Mouse (Mus musculus) T-helper 1 cell (primary cell): Measurements from ENCODE around the gene Prkaca.
"Not testable (repeated sequence)": the region's sequence is repeated elsewhere in the genome, so short reads cannot be mapped to it uniquely, and the experiment has no call there.

Source experiments
- in situ Hi-C: fragments of 300-600 bp; cut with MboI, MseI; formaldehyde crosslinking; loops from one replicate; pipeline ENCODE4 v1.15.1; 2025; ENCODE audit warnings: high pct_unique_total_duplicates

Gene Prkaca

DNA sequence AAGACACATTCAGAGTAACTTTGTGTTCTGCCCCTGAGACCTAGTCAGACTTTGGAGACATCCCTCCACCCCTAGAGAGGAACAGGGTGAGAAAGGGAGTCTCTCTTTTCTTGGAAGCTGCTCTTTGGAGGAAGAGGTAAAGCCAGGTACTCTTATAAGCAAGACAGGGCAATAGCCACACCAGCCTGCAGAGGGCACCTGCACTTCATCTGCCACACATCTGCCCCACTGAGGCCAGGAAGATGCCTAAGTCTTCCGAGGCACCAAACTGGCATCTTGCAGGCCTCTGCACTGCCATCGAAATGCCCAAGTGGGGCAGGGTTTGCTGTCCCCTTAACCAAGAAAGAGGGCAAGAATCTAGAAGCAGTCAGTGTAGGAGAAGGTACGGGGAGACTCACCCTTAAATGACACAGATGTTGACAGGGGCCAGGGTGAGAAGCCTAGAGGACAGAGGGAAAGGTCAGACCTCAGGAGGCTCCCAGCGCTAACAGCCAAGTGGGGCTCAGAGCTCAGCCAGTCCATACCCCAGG lies 3.4 kb downstream of the Prkaca start:
- in situ Hi-C loops = no loop called here

DNA sequence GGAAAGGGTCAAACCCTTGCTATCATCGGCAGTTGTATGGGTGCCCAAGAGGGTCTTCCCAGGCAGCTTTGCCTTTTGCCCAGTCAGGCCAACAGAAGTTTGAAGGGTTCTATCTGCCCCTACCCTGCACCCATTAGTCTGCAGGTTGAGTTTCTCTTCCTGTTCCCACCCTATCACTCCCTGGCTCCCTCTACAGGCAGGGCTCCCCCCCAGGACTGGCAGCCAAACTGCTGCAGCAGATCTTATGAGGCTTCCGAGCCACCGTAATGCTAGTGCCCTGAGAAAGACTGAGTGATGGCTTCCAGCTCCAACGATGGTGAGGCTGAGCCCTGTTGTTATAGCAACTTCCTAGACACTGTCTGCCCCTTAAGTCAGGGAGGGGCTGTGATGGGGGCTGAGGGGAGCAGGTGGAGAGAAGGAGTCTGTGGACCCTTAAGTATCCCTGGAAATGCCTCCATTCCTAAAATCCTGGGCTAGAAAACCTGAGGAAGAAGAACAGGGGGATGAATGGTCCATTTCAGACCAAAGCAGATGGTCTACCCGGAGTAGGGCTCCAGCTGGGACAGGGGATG lies 4.1 kb downstream of the Prkaca start:
- in situ Hi-C loops = no loop called here

DNA sequence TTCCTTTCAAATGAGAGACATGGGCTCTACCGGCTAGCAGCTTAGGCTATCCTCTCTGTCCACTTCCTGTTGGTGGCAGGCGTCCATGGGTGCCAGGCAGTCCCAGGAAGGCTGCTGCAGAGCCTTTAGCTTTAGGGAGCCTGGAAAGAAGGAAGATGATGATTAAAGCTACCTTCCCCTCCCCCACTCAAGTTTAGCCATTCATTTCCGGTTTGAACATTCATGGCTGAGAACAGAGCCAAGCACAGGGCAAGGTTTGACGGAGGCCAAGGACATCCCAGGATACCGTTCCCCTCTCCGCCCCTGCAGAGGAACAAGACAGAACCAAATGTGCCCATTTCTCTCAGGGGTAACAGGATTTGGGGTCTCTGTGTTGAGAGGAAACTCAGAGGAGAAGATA lies 4.9 kb downstream of the Prkaca start:
- in situ Hi-C loops = no loop called here

DNA sequence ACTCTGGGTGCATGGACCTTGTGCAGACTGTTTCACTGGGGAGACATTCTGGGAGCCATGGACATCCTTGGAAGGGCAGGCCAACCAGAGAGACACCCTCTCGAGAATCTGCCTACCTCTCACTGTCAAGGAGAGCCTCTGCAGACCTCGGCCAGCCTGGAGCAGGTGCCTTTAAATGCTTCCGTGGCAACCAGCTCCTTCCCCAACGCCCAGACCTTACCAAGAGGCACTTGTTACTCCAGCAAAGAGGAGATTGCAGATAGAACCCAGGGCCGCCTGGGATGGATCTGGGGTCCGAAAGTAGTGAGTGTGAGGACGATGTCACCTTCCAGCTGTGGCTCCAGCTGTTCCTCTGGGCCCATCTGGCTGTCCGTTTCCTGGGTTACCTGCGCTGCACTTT lies 5.4 kb downstream of the Prkaca start:
- in situ Hi-C loops = no loop called here

DNA sequence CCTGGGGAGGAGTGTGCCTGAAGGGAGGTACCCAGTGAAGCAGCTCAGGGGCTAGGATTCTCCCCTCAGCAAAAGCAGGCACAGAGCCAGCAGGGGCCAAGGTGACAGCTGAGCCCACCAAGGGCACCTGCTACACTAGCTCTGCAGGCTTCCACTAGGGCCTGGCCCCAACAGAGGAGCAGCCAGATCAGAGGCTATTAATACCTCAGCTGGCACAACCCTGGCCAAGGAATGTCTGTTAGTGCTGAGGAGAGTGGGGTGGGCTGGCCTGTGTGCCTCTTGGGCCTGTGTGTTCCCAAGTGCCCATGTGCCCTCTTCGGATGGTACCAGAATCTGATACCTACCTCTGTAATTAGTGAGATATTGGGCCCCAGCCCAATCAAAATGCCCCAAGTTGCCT lies 7.5 kb downstream of the Prkaca start:
- in situ Hi-C loops = no loop called here

DNA sequence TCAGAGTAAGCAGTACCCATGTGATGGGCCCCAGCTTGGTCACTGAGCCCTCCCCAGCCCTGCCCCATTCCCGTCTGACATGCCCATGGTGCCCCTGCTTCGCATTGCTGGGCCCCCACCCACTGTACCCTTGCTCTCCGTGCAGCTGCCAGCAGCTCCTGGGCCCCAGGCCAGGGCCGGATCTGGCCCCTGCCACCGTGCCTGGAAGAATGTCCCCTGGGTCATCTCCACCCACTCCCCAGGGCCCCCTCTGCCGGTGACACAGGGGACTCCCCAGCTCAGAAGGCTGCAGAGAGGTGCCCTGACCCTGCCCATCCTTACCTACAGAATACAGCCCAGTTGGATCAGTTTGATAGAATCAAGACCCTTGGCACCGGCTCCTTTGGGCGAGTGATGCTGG lies 8.1 kb downstream of the Prkaca start:
- in situ Hi-C loops = no loop called here

DNA sequence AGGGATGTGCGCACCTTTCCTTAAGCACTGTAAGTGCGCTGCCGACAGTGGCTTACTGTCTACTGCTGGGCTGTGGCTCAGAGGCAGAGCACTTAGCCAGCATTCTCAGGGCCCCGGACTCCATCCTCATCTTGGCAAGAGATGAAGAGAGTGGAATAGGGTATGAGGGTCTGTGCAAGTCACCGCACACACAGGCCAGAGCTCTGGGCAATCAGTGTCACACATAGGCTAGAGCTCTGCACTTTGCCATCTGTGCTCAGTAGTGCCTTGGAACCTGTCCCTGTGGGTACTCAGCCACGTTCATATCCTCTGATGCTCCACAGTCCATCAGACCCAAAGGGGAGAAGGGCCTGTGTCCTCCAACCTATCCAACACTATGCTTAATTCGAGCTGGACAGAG lies 8.7 kb downstream of the Prkaca start:
- in situ Hi-C loops = no loop called here

DNA sequence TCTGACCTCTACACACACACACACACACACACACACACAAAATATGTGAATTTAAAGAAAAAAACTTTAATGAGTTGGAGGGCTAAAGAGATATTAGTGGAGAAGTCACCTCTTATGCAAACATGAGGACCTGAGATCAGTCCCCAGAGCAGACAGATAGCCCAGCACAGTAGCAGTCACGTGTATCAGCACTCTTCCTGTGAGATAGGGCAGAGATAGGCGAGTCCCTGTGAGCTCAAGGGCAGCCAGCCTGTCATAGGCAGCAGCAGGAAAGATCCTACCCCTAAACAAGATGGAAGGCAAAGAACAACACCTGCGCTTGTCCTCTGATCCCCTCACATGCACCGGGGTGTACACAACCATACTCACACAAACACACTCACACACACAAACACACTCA lies 9.7 kb downstream of the Prkaca start:
- in situ Hi-C loops = no loop called here

DNA sequence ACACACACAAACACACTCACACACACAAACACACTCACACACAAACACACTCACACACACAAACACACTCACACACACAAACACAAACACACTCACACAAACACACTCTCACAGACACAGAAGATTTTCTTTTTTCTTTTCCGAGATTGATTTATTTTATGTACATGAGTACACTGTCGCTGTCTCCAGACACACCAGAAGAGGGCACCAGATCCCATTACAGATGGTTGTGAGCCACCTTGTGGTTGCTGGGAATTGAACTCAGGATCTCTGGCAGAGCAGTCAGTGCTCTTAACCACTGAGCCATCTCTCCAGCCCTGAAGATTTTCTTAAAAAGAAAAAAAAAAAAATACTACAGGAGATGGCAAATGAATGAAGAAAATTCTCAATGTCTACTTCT lies 10.4 kb downstream of the Prkaca start:
- in situ Hi-C loops = not testable (repeated sequence)

DNA sequence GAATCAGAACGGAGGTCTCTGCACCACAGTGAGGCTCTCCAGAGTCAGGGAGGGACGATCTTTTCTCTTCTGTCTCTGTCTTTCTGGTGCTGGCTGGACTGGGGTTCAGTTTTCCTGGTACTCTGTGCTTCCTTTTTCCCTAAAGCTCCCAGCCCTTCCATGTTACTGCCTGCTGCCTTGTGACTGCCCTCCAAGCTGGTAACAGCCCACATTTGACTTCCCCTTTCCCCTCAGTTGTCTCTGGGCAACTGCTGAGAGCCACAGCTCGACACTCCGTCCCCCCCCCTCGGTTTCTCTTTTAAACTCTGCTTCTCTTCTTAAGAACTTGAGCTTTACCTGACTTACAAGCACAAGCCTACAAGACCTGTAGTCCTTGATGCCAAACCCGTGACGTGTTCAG lies 16.4 kb downstream of the Prkaca start:
- in situ Hi-C loops = no loop called here

DNA sequence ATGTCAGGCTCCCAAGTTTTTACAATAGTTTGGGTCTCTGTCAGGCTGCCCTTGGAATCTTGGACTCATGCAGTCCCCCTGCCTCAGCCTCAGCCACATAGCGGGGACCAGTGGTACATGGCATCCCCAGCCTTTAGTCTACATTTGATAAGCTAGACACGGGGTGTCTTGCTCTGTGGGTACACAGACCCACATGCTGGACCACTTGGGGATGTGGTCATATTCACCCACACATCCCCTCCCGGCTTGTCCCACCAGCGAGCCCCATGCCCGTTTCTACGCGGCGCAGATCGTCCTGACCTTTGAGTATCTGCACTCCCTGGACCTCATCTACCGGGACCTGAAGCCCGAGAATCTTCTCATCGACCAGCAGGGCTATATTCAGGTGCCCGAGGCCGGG lies 17.4 kb downstream of the Prkaca start:
- in situ Hi-C loops = no loop called here

DNA sequence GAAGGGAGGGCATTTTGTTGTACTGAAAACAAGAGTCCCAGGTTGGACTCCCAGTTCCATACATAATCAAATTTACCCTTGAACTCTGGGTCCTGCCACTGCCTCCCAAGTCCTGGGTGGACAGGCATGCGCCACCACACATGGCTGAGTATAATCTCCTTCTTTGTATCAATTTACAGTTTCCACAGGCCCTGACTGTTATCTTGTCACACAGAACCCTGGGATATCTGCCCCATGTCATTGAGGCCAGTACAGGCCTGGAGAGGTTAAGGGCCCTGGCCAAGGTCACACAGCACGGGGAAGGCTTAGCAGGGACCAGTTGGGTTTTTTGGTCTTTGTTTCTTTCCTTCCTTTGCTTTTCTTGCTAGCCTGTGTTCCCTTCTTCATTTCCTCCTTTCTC lies 19.7 kb downstream of the Prkaca start:
- in situ Hi-C loops = no loop called here

DNA sequence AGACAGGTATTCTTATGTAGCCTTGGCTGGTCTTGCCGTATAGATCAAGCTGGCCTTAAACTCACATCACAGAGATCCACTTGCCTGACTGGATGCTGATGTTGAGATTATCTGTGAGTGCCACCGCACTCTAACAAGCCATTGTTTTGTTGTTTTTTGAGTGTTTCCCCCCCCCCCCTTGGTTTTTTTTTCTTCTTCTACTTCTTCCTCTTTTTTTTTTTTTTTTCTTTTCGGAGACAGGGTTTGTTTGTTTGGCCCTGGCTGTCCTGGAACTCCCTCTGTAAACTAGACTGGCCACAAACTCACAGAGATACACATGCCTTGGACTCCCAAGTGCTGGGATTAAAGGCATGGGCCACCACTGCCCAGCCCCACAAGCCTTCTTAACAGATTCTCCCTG lies 21.2 kb downstream of the Prkaca start:
- in situ Hi-C loops = no loop called here

DNA sequence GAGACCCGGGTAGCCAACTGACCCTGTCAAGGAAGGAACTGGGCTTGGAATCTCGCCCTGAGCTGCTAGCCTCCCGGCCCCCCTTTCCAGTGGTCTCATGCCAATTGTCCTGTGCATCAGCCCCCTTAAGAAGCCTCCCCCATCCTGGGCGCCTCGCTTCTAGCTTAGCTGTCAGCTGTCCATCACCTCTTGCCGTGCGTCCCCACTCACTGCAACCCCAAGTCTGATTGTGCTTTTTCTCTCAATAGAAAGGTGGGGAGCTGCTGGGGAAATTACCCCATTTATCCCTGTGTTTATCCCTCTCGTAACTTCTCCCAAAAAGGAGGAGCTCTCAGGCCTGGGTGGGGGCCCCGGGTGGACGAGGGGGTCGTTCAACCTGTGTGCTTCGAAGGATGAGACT lies 23.2 kb downstream of the Prkaca start:
- in situ Hi-C loops = no loop called here

DNA sequence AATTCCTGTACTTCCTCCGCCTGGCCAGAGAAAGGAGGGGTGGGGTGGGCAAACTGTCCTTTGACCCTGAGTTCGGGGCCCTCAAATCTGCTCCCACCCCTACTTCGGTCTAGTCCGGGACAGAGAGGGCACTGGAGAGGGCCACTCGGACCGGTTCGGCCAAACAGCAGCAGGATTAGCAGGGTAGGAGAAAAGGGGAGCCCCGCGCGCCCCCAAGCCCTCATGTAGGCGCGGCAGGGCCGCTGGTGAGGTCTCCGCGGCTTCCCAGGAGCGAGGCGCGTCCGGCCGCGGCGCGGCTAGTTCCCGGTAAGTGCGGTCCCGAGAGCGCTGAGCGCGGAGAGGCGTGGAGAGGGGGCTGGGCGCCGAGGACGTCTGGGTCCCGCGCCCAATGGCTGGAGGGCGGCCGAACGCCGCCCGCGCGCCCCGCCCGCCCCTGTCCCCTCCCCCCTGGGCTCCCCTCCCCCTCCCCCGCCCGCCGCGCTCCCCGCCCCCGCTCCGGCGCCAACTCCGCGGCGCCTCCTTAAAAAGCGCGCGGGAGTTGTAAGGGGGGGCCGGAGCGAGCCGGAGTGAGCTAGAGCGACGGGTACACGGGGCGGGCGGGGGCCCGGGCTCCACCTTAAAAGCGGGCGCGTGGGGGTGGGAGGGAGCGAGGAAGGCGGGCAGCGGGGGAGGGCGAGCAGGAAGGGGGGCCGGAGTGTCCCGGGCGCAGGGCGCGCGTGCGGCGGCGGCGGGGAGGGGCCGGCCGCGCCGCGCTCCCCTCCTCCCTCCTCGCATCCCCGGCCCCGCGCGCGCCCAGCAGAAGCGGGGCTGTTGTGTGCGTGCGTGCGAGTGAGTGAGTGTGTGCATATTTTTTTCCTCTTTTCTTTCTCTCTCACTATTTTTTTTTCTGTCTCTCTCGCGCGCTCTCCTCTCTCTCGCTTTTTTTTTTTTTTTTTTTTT lies 24.0 kb downstream of the Prkaca start:
- in situ Hi-C loops = no loop called here

DNA sequence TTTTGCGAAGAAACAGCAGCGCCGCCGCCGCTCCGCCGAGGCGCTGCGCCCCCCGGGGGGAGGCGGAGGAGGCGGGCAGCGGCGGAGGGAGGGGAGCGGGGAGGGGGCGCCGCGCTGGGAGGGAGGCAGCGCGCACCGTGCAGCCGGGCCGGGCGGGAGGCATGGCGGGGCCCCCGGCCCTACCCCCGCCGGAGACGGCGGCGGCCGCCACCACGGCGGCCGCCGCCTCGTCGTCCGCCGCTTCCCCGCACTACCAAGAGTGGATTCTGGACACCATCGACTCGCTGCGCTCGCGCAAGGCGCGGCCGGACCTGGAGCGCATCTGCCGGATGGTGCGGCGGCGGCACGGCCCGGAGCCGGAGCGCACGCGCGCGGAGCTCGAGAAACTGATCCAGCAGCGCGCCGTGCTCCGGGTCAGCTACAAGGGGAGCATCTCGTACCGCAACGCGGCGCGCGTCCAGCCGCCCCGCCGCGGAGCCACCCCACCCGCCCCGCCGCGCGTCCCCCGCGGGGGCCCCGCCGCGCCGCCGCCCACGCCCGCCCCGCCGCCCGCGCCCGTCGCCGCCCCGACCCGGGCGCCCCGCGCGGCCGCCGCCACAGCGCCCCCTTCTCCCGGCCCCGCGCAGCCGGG lies 24.8 kb downstream of the Prkaca start, which contains the start of gene Samd1:
Gene Samd1 (plus strand): TSS at position 162 of the 631 bp plus-strand sequence.
- in situ Hi-C loops = no loop called here

DNA sequence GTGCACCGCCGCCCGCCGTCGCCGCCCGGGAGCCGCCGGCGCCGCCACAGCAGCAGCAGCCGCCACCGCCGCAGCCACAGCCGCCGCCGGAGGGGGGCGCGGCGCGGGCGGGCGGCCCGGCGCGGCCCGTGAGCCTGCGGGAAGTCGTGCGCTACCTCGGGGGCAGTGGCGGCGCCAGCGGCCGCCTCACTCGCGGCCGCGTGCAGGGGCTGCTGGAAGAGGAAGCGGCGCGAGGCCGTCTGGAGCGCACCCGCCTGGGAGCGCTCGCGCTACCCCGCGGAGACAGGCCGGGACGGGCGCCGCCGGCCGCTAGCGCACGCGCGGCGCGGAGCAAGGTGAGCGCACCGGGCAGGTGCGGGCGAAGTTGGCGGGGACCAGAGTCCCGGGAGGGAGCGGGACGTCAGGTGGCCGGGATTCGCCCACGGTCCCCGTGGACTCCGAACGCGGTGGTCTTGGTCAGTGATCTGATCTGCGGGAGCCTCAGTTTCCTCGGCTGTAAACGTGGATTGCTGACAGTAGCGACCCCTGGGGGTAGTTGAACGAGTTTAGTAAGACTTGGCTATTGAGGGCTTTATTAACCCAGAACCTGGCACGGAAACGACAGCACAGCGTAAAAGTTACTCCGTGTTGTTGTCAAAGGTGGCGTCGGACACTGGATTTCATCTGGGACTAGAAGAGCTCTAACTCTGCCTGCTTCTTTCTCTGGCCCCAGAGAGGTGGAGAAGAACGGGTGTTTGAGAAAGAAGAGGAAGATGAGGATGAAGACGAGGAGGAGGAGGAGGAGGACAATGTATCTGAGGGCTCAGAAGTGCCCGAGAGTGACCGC lies 25.7 kb downstream of the Prkaca start:
- in situ Hi-C loops = no loop called here

DNA sequence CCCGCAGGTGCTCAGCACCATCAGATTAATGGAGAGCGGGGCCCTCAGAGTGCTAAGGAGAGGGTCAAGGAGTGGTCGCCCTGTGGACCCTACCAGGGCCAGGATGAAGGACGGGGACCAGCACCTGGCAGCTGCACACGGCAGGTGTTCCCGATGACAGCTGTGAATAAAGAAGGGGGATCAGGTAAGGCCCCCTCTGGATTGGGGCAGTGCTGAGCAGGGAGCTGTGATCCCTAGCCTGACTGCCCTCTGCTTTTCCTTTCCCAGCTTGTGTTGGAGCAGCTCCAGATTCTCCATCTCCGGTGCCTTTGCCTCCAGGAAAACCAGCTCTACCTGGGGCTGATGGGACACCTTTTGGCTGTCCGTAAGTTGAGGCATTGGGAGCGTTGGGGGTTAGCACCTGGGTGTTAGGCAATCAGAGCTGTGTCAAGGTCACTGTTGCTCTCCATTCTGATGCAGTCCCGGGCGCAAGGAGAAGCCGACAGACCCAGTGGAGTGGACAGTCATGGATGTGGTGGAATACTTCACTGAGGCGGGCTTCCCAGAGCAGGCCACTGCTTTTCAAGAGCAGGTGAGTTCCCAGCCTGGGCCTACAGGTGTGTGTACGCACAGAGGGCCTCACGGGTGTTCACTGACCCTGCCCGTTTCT lies 26.4 kb downstream of the Prkaca start:
- in situ Hi-C loops = no loop called here

DNA sequence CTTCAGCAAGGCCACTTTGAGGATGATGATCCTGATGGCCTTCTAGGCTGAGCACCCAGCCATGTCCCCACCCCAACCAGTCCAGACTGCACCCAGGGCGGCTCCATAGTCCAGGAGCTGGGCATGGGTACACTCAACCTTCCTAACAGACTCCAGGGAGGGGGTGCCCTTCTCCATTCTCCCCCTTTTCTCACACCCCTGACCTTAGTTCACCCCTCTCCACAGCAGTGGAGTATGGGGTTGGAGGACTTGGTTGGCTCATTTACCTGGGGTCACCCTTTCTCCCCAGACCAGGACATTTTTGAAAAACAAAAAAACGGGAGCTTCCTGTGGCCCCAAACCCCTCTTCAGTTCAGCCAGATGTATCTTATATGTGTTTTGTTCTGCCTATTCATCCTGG lies 27.0 kb downstream of the Prkaca start:
- in situ Hi-C loops = no loop called here

DNA sequence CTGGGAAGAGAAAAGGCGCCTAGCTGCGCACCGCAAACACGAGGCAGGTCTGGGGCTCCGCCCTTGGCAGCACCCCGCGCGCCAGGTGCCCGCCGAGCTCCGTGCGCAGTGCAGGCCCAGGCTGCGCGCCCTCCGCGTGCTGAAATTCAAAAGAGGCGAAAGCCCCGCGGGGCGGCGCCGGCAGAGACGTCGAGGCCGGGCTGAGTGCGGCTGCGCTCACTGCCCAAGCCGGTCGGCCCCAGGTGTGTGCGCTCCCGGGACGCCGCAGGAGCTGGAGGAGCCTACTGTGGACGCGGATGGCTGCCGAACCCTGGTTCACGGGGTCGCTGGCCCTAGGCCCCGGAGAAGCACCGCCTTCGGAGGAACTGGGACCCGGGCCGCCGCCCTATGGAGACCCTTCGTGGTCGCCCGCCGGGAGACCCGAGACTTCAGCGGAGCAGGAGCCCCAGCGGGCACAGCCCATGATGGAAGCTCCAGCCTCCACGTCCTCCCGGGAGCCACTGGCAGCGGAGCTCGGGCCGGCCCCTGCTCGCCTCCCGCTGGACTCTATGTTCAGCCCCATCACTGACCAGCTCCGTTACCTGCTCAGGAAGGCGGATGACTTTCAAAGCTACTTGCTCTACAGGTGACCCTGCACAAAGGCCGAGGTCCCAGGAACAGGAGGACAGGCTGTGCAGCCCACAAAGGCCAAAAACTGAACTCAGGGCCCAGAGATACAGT lies 28.6 kb downstream of the Prkaca start, which contains the start of gene 1700067K01Rik:
Gene 1700067K01Rik (plus strand): TSS at position 222 of the 720 bp plus-strand sequence.
- in situ Hi-C loops = no loop called here
